Mouse (Mus musculus) liver, embryonic 13.5 days (tissue): ENCODE data around the gene Sbf1. TPM values are rescaled to one million over a fixed set of nuclear protein-coding genes. Genes with fewer than 3 reads are reported as not detected.
A peak's percentile ranks its signal among the peaks of the same experiment; 100 is the strongest.

Source experiments
- ATAC-seq: fragments of 200-750 bp; cut with Nextera tagmentation; 2 replicates; pipeline ENCODE4 v1.8.0; 2017; ENCODE audit warnings: low read depth, mild to moderate bottlenecking, moderate number of reproducible peaks, moderate library complexity
- DNase-seq: peaks from one replicate; pipeline ENCODE4 v3.0.0; 2022
- H3K27ac ChIP-seq: fragments of 300-500 bp; sonication (generic); 2 replicates; pipeline ENCODE4 v1.5.1; 2015; ENCODE audit warnings: moderate library complexity, mild to moderate bottlenecking, inconsistent platforms
- H3K27me3 ChIP-seq: fragments of 300-500 bp; sonication (generic); 2 replicates; pipeline ENCODE4 v1.6.1; 2015; ENCODE audit warnings: mild to moderate bottlenecking, inconsistent platforms
- H3K36me3 ChIP-seq: fragments of 300-500 bp; sonication (generic); 2 replicates; pipeline ENCODE4 v1.6.1; 2015; ENCODE audit warnings: mild to moderate bottlenecking, inconsistent platforms
- H3K4me1 ChIP-seq: fragments of 300-500 bp; sonication (generic); replicated peaks from 2 replicates; pipeline ENCODE4 v1.6.1; 2015; ENCODE audit warnings: inconsistent platforms
- H3K4me2 ChIP-seq: fragments of 300-500 bp; sonication (generic); 2 replicates; pipeline ENCODE4 v1.6.1; 2015; ENCODE audit warnings: inconsistent platforms, mild to moderate bottlenecking, moderate library complexity
- H3K4me3 ChIP-seq: fragments of 300-500 bp; sonication (generic); replicated peaks from 2 replicates; pipeline ENCODE4 v1.5.1; 2015; ENCODE audit warnings: mild to moderate bottlenecking, inconsistent platforms
- H3K9ac ChIP-seq: fragments of 300-500 bp; sonication (generic); 2 replicates; pipeline ENCODE4 v1.6.1; 2015; ENCODE audit warnings: mild to moderate bottlenecking, inconsistent platforms
- H3K9me3 ChIP-seq: fragments of 300-500 bp; sonication (generic); replicated peaks from 2 replicates; pipeline ENCODE4 v1.6.1; 2016; ENCODE audit warnings: inconsistent platforms
- whole genome bisulfite sequencing: fragments of 180-500 bp; shearing (Covaris S2); methylation state at CpG from one replicate; pipeline ENCODE4 v1.1.7; 2015; ENCODE audit not compliant: insufficient replicate concordance; 5-methylcytosine and 5-hydroxymethylcytosine counted together
- microRNA-seq: library from miRNA; unstranded; fragments of <30 nt; microRNA quantifications from one replicate; pipeline ENCODE4, GENCODE M21; 2016
- polyA plus RNA-seq: library from polyadenylated mRNA; unstranded; fragments of >200 nt; fragmentation: Nextera tagmentation; extraction: Ambion mirVana; gene quantifications from 2 replicates; pipeline ENCODE4 v1.2.1, GENCODE M21; 2015

The Sbf1 gene
- polyA plus RNA-seq, 1 experiment from 2014 or later, result 18.8 TPM

DNA sequence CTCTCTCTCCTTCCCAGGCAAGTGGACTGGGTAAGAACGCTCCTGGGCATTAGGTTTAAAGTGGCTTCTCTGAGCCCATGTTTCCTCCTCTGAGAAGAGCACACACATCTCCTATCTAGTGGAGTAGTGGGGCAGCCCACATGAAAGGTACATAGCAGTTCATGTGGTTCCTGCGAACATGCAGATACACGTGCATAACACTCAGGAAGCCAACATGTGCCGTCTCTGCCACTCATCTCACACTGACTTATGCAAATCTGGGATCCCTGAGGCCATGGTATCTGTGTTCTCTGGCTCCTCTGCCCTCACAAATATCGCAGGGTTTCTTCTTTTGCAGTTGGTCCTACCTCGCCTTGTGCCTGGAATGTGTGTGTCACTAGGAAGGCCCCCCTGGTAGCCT is 32.6 kb downstream of the Sbf1 start:
- DNase-seq (no peak), ATAC-seq (no peak)
- Histone ChIP-seq H3K4me3 (no peak overlapping the region), H3K4me1 (peaks cover 37% of the 10 kb centered on the region), H3K4me2 (no peak overlapping the region), H3K27ac (no peak overlapping the region), H3K27me3 (no peaks in the 10 kb centered on the region), H3K36me3 (peaks cover 95% of the 10 kb centered on the region), H3K9me3 (no peaks in the 10 kb centered on the region), H3K9ac (no peak overlapping the region)
- 89% methylated on average over 6 of the region's 6 CpGs for WGBS

DNA sequence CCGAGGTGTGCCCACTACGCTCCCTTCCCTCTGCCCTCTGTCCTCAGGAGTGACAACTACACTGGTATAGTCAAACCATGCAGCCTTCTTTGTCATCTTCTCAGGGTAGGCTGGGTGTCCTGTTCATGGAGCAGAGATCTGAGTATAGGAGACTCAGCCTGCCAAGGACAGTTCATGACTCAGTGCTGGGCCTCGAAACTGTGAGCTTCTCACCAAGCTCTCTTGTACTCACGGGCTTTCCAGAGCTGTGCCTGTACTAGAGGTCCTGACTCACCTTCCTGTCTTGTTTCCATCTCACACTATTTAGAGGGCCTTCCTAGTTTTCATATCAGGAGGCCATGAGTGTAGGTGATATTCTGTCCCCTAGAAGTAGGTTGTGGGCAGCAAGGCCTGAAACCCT is 37.7 kb downstream of the Sbf1 start:
- Histone ChIP-seq H3K4me3 (no peak overlapping the region), H3K36me3 (peaks cover 86% of the 10 kb centered on the region), H3K4me1 (no peaks in the 10 kb centered on the region), H3K4me2 (no peak overlapping the region), H3K9me3 (no peaks in the 10 kb centered on the region), H3K9ac (no peak overlapping the region), H3K27me3 (no peaks in the 10 kb centered on the region), H3K27ac (no peak overlapping the region)
- WGBS, result 86% methylated on average over 4 of the region's 4 CpGs
- DNase-seq (no peak), ATAC-seq (no peak)

DNA sequence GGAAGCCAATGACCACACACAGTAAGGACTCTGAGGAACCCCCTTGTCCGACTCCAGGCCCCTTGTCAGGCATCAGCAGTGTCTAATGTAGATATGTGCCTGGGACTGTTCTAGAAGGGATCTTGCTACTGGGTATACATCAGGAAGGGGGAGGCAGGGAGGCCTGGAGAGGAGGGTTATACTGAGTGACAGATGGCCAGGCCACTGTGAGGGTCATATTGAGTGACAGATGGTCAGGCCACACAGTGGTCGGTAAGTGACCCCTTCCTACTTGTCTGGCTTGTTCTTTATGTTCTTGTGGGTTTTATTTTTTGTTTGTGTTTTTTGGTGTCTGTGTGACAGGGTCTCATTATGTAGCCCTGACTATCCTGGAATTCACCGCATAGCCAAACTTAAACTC is 39.6 kb downstream of the Sbf1 start:
- H3K27me3 ChIP-seq, result no peaks in the 10 kb centered on the region

DNA sequence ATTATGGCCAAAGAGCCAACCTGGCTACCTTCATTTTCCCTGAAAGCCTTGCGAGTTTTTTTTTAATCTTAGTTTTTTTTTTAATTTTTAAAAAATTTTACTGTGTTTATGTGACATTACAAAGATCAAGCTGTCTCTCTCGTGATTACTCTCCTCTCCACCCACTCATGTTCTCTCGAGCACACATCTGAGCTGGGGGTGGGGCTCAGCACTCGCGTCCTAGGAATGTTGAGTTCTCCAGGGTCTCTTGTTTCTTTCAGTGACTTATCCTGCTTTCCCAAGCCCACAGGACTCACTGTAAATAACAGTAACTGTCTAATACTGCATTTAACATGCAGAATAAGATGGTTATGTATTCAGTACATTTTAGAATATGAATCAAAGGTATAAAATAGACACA is 50.6 kb downstream of the Sbf1 start:
- DNase-seq (no peak), ATAC-seq (no peak)
- H3K9me3 ChIP-seq, result no peaks in the 10 kb centered on the region
- WGBS, result 79% methylated on average over 5 of the region's 5 CpGs
- no peak overlapping the region for H3K9ac ChIP-seq
- H3K4me3 ChIP-seq, result no peak overlapping the region
- H3K27ac ChIP-seq, result no peak overlapping the region
- H3K27me3 ChIP-seq, result no peaks in the 10 kb centered on the region
- no peak overlapping the region for H3K4me2 ChIP-seq
- no peaks in the 10 kb centered on the region for H3K4me1 ChIP-seq
- peaks cover 63% of the 10 kb centered on the region for H3K36me3 ChIP-seq

More for the DNA sequence above, 39.6 kb downstream of the Sbf1 start:
- 77% methylated on average over 3 of the region's 3 CpGs for WGBS
- ATAC-seq, result no peak
- Histone ChIP-seq H3K9me3 (no peaks in the 10 kb centered on the region), H3K9ac (no peak overlapping the region), H3K4me3 (no peak overlapping the region), H3K36me3 (peaks cover 74% of the 10 kb centered on the region), H3K4me1 (no peaks in the 10 kb centered on the region), H3K4me2 (no peak overlapping the region), H3K27ac (no peak overlapping the region)
- DNase-seq, result no peak

DNA sequence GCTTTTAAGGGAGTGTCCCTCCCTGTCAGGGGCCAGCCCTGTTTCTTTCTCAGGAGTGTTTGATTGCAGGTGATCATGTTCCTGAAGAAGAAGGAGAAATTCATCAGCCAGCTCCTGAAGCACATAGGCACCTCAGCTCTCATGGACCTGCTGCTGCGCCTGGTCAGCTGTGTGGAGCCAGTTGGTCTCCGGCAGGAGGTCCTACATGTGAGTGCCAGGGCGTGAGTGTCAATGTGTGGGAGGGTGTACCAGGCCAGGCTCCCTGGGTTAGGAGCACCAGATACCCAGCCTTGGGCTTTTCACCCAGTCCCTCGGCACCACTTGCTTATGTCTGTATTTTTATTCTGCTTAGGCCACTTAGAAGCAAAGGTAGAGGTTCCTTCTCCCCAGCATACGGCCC is 56.1 kb downstream of the Sbf1 start:
- no peak overlapping the region for H3K9ac ChIP-seq
- no peak overlapping the region for H3K27ac ChIP-seq
- WGBS, result 88% methylated on average over 5 of the region's 5 CpGs
- peaks cover 71% of the 10 kb centered on the region for H3K36me3 ChIP-seq
- H3K4me3 ChIP-seq, result no peak overlapping the region
- ATAC-seq (no peak), DNase-seq (no peak)
- no peaks in the 10 kb centered on the region for H3K4me1 ChIP-seq
- no peaks in the 10 kb centered on the region for H3K27me3 ChIP-seq
- no peak overlapping the region for H3K4me2 ChIP-seq
- H3K9me3 ChIP-seq, result no peaks in the 10 kb centered on the region

- Histone ChIP-seq H3K27me3 (no peaks in the 10 kb centered on the region), H3K27ac (no peak overlapping the region), H3K4me1 (no peaks in the 10 kb centered on the region), H3K9me3 (no peaks in the 10 kb centered on the region), H3K9ac (no peak overlapping the region), H3K4me2 (no peak overlapping the region), H3K4me3 (no peak overlapping the region), H3K36me3 (peaks cover 65% of the 10 kb centered on the region)
- WGBS, result 90% methylated on average over 4 of the region's 4 CpGs
- ATAC-seq (no peak), DNase-seq (no peak)
Observed at GRCm38 (mm10) chr15:89255330-89255729, 59.8 kb downstream of the Sbf1 start.

GRCm38 (mm10) chr15:89249063-89249462 is 66.0 kb downstream of the Sbf1 start:
- H3K36me3 ChIP-seq, result peaks cover 44% of the 10 kb centered on the region
- no peak for DNase-seq
- no peaks in the 10 kb centered on the region for H3K9me3 ChIP-seq
- H3K27me3 ChIP-seq, result no peaks in the 10 kb centered on the region
- no peak overlapping the region for H3K27ac ChIP-seq
- 77% methylated on average over 6 of the region's 6 CpGs for WGBS
- H3K4me3 ChIP-seq, result no peak overlapping the region
- no peak overlapping the region for H3K9ac ChIP-seq
- no peak overlapping the region for H3K4me2 ChIP-seq
- ATAC-seq, result no peak
- no peaks in the 10 kb centered on the region for H3K4me1 ChIP-seq

GRCm38 (mm10) chr15:89241025-89241424 is 74.1 kb downstream of the Sbf1 start:
- Histone ChIP-seq H3K4me3 (no peak overlapping the region), H3K27me3 (no peaks in the 10 kb centered on the region), H3K27ac (no peak overlapping the region), H3K4me1 (peaks cover 20% of the 10 kb centered on the region), H3K36me3 (peaks cover 31% of the 10 kb centered on the region), H3K9me3 (no peaks in the 10 kb centered on the region), H3K4me2 (no peak overlapping the region), H3K9ac (no peak overlapping the region)
- 57% methylated on average over 2 of the region's 2 CpGs for WGBS
- ATAC-seq (no peak), DNase-seq (no peak)

GRCm38 (mm10) chr15:89239751-89240392 is 75.2 kb downstream of the Sbf1 start:
- Histone ChIP-seq H3K27ac (peak overlapping the region; percentile 54; the same call in 1 of the 2 replicates), H3K4me1 (peaks cover 20% of the 10 kb centered on the region), H3K4me3 (no peak overlapping the region), H3K4me2 (0 out of 2 replicates have a peak overlapping the region, but pooled peaks have one; percentile 6), H3K9ac (no peak overlapping the region; the same call in 1 of the 2 replicates), H3K9me3 (no peaks in the 10 kb centered on the region), H3K36me3 (peaks cover 24% of the 10 kb centered on the region), H3K27me3 (no peaks in the 10 kb centered on the region)
- ATAC-seq (peak; percentile 72), DNase-seq (peak; percentile 10)
- WGBS, result 17% methylated on average over 3 of the region's 3 CpGs

Small RNA genes lying within 50 kb of the gene (microRNA-seq; reads per million reads assigned to microRNA genes)
- not detected for gene Mir6959

Other genes with a start within 250 kb of the Sbf1 start
- 16.4 and 16.6 TPM in 2 replicates for gene Trabd, start 240.2 kb downstream of the Sbf1 start, polyA plus RNA-seq
- gene Selenoo, start 226.2 kb downstream of the Sbf1 start, polyA plus RNA-seq, result 6.4 and 7.1 TPM in 2 replicates
- gene Tubgcp6, start 192.2 kb downstream of the Sbf1 start, polyA plus RNA-seq, result 6.5 and 6.7 TPM in 2 replicates
- gene Hdac10, start 186.6 kb downstream of the Sbf1 start, polyA plus RNA-seq, result 10.2 TPM in 2 replicates
- gene Mapk12, start 174.6 kb downstream of the Sbf1 start, polyA plus RNA-seq, result 1.5 and 1.7 TPM in 2 replicates
- 0.76 and 0.78 TPM in 2 replicates for gene Mapk11, start 165.7 kb downstream of the Sbf1 start, polyA plus RNA-seq
- gene Plxnb2, start 134.5 kb downstream of the Sbf1 start, polyA plus RNA-seq, result 20.2 and 21.2 TPM in 2 replicates
- 3.0 and 3.2 TPM in 2 replicates for gene Dennd6b, start 118.8 kb downstream of the Sbf1 start, polyA plus RNA-seq
- 16.2 and 17.1 TPM in 2 replicates for gene Ppp6r2, start 103.8 kb downstream of the Sbf1 start, polyA plus RNA-seq
- gene Adm2, start 7.4 kb upstream of the Sbf1 start, polyA plus RNA-seq, result 1.4 and 2.4 TPM in 2 replicates
- 5.6 and 6.8 TPM in 2 replicates for gene Miox, start 19.1 kb upstream of the Sbf1 start, polyA plus RNA-seq
- gene Lmf2, start 40.3 kb upstream of the Sbf1 start, polyA plus RNA-seq, result 26.1 and 30.2 TPM in 2 replicates
- 114 and 131 TPM in 2 replicates for gene Ncaph2, start 40.4 kb upstream of the Sbf1 start, polyA plus RNA-seq
- 4.1 and 4.5 TPM in 2 replicates for gene Sco2, start 58.5 kb upstream of the Sbf1 start, polyA plus RNA-seq
- gene Tymp, start 61.7 kb upstream of the Sbf1 start, polyA plus RNA-seq, result 0.58 and 0.62 TPM in 2 replicates
- gene Odf3b, start 64.0 kb upstream of the Sbf1 start, polyA plus RNA-seq, result 0.56 and 0.59 TPM in 2 replicates
- gene Klhdc7b, start 69.6 kb upstream of the Sbf1 start, polyA plus RNA-seq, result not detected in 2 replicates
- not detected in 2 replicates for gene Syce3, start 95.2 kb upstream of the Sbf1 start, polyA plus RNA-seq
- 1.9 and 2.5 TPM in 2 replicates for gene Cpt1b, start 110.6 kb upstream of the Sbf1 start, polyA plus RNA-seq
- 1.1 and 1.5 TPM in 2 replicates for gene C730034F03Rik, start 114.3 kb upstream of the Sbf1 start, polyA plus RNA-seq
- 0.13 TPM in 1 of 2 replicates, not detected in the other for gene Gm44502, start 114.4 kb upstream of the Sbf1 start, polyA plus RNA-seq
- 27.3 and 29.2 TPM in 2 replicates for gene Chkb, start 114.6 kb upstream of the Sbf1 start, polyA plus RNA-seq
- gene Mapk8ip2, start 138.6 kb upstream of the Sbf1 start, polyA plus RNA-seq, result 0.12 and 0.14 TPM in 2 replicates
- 4.8 and 4.9 TPM in 2 replicates for gene Arsa, start 162.1 kb upstream of the Sbf1 start, polyA plus RNA-seq
- 0.23 and 0.43 TPM in 2 replicates for gene Shank3, start 184.3 kb upstream of the Sbf1 start, polyA plus RNA-seq